Mouse (Mus musculus): ENCODE measurements at regions not wholly inside any gene's neighbourhood (a gene's known extent, or its start where the extent isn't known, plus 50 kb on each side); places are given as distances from the start of the nearest gene placed in this dataset.

GRCm38 (mm10) chr16:30736662-30737326 lies 137.3 kb downstream of the Fam43a start:
- ATAC-seq (ENCODE audit: low read depth): peak; percentile 62
- H3K27me3 ChIP-seq (ENCODE audit: control insufficient read depth, insufficient read depth, low read depth, low read length): no peaks in the 10 kb centered on the region
- H3K4me3 ChIP-seq (ENCODE audit: low read length): no peak overlapping the region
- peaks cover 15% of the 10 kb centered on the region for H3K4me1 ChIP-seq (replicated peaks; ENCODE audit: control insufficient read depth, insufficient read depth, low read length)
- no peaks in the 10 kb centered on the region for H3K9me3 ChIP-seq (ENCODE audit: control insufficient read depth, low read length)
- 43% methylated on average over 17 of the region's 17 CpGs for WGBS
- no peak overlapping the region for H3K4me2 ChIP-seq (ENCODE audit: low read depth, low read length)
- no peak overlapping the region for H3K9ac ChIP-seq (ENCODE audit: low read length)
- H3K36me3 ChIP-seq (ENCODE audit: control insufficient read depth, insufficient read depth, low read length): no peaks in the 10 kb centered on the region
- no peak overlapping the region for H3K27ac ChIP-seq (ENCODE audit: low read length)

GRCm38 (mm10) chr16:30737524-30737923 lies 138.0 kb downstream of the Fam43a start:
- H3K36me3 ChIP-seq (ENCODE audit: control insufficient read depth, insufficient read depth, low read length): no peaks in the 10 kb centered on the region
- H3K9ac ChIP-seq (ENCODE audit: low read length): no peak overlapping the region
- H3K4me3 ChIP-seq (ENCODE audit: low read length): no peak overlapping the region
- H3K4me1 ChIP-seq (replicated peaks; ENCODE audit: control insufficient read depth, insufficient read depth, low read length): peaks cover 15% of the 10 kb centered on the region
- no peak overlapping the region for H3K27ac ChIP-seq (ENCODE audit: low read length)
- no peak for ATAC-seq (ENCODE audit: low read depth)
- H3K9me3 ChIP-seq (ENCODE audit: control insufficient read depth, low read length): no peaks in the 10 kb centered on the region
- no peak overlapping the region for H3K4me2 ChIP-seq (ENCODE audit: low read depth, low read length)
- no peaks in the 10 kb centered on the region for H3K27me3 ChIP-seq (ENCODE audit: control insufficient read depth, insufficient read depth, low read depth, low read length)
- 65% methylated on average over 8 of the region's 8 CpGs for WGBS

- Histone ChIP-seq H3K4me1 (replicated peaks; ENCODE audit: control insufficient read depth, insufficient read depth, low read length) (peaks cover 14% of the 10 kb centered on the region), H3K4me3 (ENCODE audit: low read length) (no peak overlapping the region), H3K36me3 (ENCODE audit: control insufficient read depth, insufficient read depth, low read length) (no peaks in the 10 kb centered on the region), H3K27ac (ENCODE audit: low read length) (no peak overlapping the region), H3K9me3 (ENCODE audit: control insufficient read depth, low read length) (no peaks in the 10 kb centered on the region), H3K27me3 (ENCODE audit: control insufficient read depth, insufficient read depth, low read depth, low read length) (no peaks in the 10 kb centered on the region), H3K9ac (ENCODE audit: low read length) (no peak overlapping the region), H3K4me2 (ENCODE audit: low read depth, low read length) (no peak overlapping the region)
- 62% methylated on average over 7 of the region's 7 CpGs for WGBS
- no peak for ATAC-seq (ENCODE audit: low read depth)
Observed at GRCm38 (mm10) chr16:30739651-30740050, 140.1 kb downstream of the Fam43a start.

GRCm38 (mm10) chr16:30741192-30741591 lies 141.7 kb downstream of the Fam43a start:
- Histone ChIP-seq H3K27me3 (ENCODE audit: control insufficient read depth, insufficient read depth, low read depth, low read length) (no peaks in the 10 kb centered on the region), H3K4me3 (ENCODE audit: low read length) (no peak overlapping the region), H3K4me2 (ENCODE audit: low read depth, low read length) (no peak overlapping the region), H3K4me1 (replicated peaks; ENCODE audit: control insufficient read depth, insufficient read depth, low read length) (peaks cover 19% of the 10 kb centered on the region), H3K9me3 (ENCODE audit: control insufficient read depth, low read length) (no peaks in the 10 kb centered on the region), H3K27ac (ENCODE audit: low read length) (no peak overlapping the region), H3K36me3 (ENCODE audit: control insufficient read depth, insufficient read depth, low read length) (no peaks in the 10 kb centered on the region), H3K9ac (ENCODE audit: low read length) (no peak overlapping the region)
- no peak for ATAC-seq (ENCODE audit: low read depth)
- 36% methylated on average over 1 of the region's 1 CpGs for WGBS

GRCm38 (mm10) chr16:30742474-30742873 lies 143.0 kb downstream of the Fam43a start:
- no peak overlapping the region for H3K9ac ChIP-seq (ENCODE audit: low read length)
- ATAC-seq (ENCODE audit: low read depth): no peak
- H3K36me3 ChIP-seq (ENCODE audit: control insufficient read depth, insufficient read depth, low read length): no peaks in the 10 kb centered on the region
- 57% methylated on average over 6 of the region's 6 CpGs for WGBS
- no peak overlapping the region for H3K4me3 ChIP-seq (ENCODE audit: low read length)
- no peaks in the 10 kb centered on the region for H3K27me3 ChIP-seq (ENCODE audit: control insufficient read depth, insufficient read depth, low read depth, low read length)
- H3K4me2 ChIP-seq (ENCODE audit: low read depth, low read length): no peak overlapping the region
- no peaks in the 10 kb centered on the region for H3K9me3 ChIP-seq (ENCODE audit: control insufficient read depth, low read length)
- peaks cover 13% of the 10 kb centered on the region for H3K4me1 ChIP-seq (replicated peaks; ENCODE audit: control insufficient read depth, insufficient read depth, low read length)
- H3K27ac ChIP-seq (ENCODE audit: low read length): no peak overlapping the region

- no peak overlapping the region for H3K9ac ChIP-seq (ENCODE audit: low read length)
- H3K27ac ChIP-seq (ENCODE audit: low read length): no peak overlapping the region
- no peaks in the 10 kb centered on the region for H3K9me3 ChIP-seq (ENCODE audit: control insufficient read depth, low read length)
- no peak overlapping the region for H3K4me3 ChIP-seq (ENCODE audit: low read length)
- no peak for ATAC-seq (ENCODE audit: low read depth)
- WGBS: 54% methylated on average over 4 of the region's 4 CpGs
- H3K4me2 ChIP-seq (ENCODE audit: low read depth, low read length): no peak overlapping the region
- peaks cover 12% of the 10 kb centered on the region; the same call in 1 of the 2 replicates for H3K4me1 ChIP-seq (replicated peaks; ENCODE audit: control insufficient read depth, insufficient read depth, low read length)
- no peaks in the 10 kb centered on the region for H3K36me3 ChIP-seq (ENCODE audit: control insufficient read depth, insufficient read depth, low read length)
- H3K27me3 ChIP-seq (ENCODE audit: control insufficient read depth, insufficient read depth, low read depth, low read length): no peaks in the 10 kb centered on the region
Observed at GRCm38 (mm10) chr16:30743566-30743965, 144.0 kb downstream of the Fam43a start.

GRCm38 (mm10) chr16:30744237-30744636 lies 144.7 kb downstream of the Fam43a start:
- ATAC-seq (ENCODE audit: low read depth): peak; percentile 70
- WGBS: 48% methylated on average over 7 of the region's 7 CpGs
- no peak overlapping the region for H3K4me2 ChIP-seq (ENCODE audit: low read depth, low read length)

GRCm38 (mm10) chr16:30745598-30746181 lies 146.2 kb downstream of the Fam43a start:
- no peak overlapping the region for H3K9ac ChIP-seq (ENCODE audit: low read length)
- no peaks in the 10 kb centered on the region for H3K36me3 ChIP-seq (ENCODE audit: control insufficient read depth, insufficient read depth, low read length)
- no peak overlapping the region for H3K4me2 ChIP-seq (ENCODE audit: low read depth, low read length)
- WGBS: 26% methylated on average over 11 of the region's 11 CpGs
- 0 out of 2 replicates have a peak, but pooled peaks have one; percentile 43 for ATAC-seq (ENCODE audit: low read depth)
- no peaks in the 10 kb centered on the region for H3K27me3 ChIP-seq (ENCODE audit: control insufficient read depth, insufficient read depth, low read depth, low read length)
- no peak overlapping the region for H3K27ac ChIP-seq (ENCODE audit: low read length)
- peaks cover 10% of the 10 kb centered on the region; the same call in 1 of the 2 replicates for H3K4me1 ChIP-seq (replicated peaks; ENCODE audit: control insufficient read depth, insufficient read depth, low read length)
- H3K9me3 ChIP-seq (ENCODE audit: control insufficient read depth, low read length): no peaks in the 10 kb centered on the region
- no peak overlapping the region for H3K4me3 ChIP-seq (ENCODE audit: low read length)

More at GRCm38 (mm10) chr16:30744237-30744636, 144.7 kb downstream of the Fam43a start:
- Histone ChIP-seq H3K27me3 (ENCODE audit: control insufficient read depth, insufficient read depth, low read depth, low read length) (no peaks in the 10 kb centered on the region), H3K36me3 (ENCODE audit: control insufficient read depth, insufficient read depth, low read length) (no peaks in the 10 kb centered on the region), H3K9me3 (ENCODE audit: control insufficient read depth, low read length) (no peaks in the 10 kb centered on the region), H3K4me1 (replicated peaks; ENCODE audit: control insufficient read depth, insufficient read depth, low read length) (peaks cover 10% of the 10 kb centered on the region; the same call in 1 of the 2 replicates), H3K27ac (ENCODE audit: low read length) (no peak overlapping the region), H3K9ac (ENCODE audit: low read length) (no peak overlapping the region), H3K4me3 (ENCODE audit: low read length) (no peak overlapping the region)

GRCm38 (mm10) chr16:30746211-30746610 lies 146.7 kb downstream of the Fam43a start:
- no peaks in the 10 kb centered on the region for H3K27me3 ChIP-seq (ENCODE audit: control insufficient read depth, insufficient read depth, low read depth, low read length)
- WGBS: 52% methylated on average over 8 of the region's 8 CpGs
- H3K9ac ChIP-seq (ENCODE audit: low read length): no peak overlapping the region
- no peak for ATAC-seq (ENCODE audit: low read depth)
- H3K4me1 ChIP-seq (replicated peaks; ENCODE audit: control insufficient read depth, insufficient read depth, low read length): peaks cover 10% of the 10 kb centered on the region; the same call in 1 of the 2 replicates
- no peaks in the 10 kb centered on the region for H3K36me3 ChIP-seq (ENCODE audit: control insufficient read depth, insufficient read depth, low read length)
- H3K9me3 ChIP-seq (ENCODE audit: control insufficient read depth, low read length): no peaks in the 10 kb centered on the region
- H3K4me3 ChIP-seq (ENCODE audit: low read length): no peak overlapping the region
- H3K27ac ChIP-seq (ENCODE audit: low read length): no peak overlapping the region
- no peak overlapping the region for H3K4me2 ChIP-seq (ENCODE audit: low read depth, low read length)

Data from lung, embryonic 16.5 days (tissue).